Mouse (Mus musculus) midbrain, embryonic 12.5 days (tissue): ENCODE measurements at regions not wholly inside any gene's neighbourhood (a gene's known extent, or its start where the extent isn't known, plus 50 kb on each side); places are given as distances from the start of the nearest gene placed in this dataset.

Source experiments
- ATAC-seq: fragments of 200-750 bp; cut with Nextera tagmentation; 2 replicates; pipeline ENCODE4 v1.8.0; 2017; ENCODE audit warnings: low read depth, moderate TSS enrichment, moderate library complexity; ENCODE audit not compliant: low FRiP score
- H3K27ac ChIP-seq: fragments of 300-500 bp; sonication (generic); replicated peaks from 2 replicates; pipeline ENCODE4 v1.5.1; 2016; ENCODE audit warnings: mild to moderate bottlenecking
- H3K27me3 ChIP-seq: fragments of 300-500 bp; sonication (generic); 2 replicates; pipeline ENCODE4 v1.6.1; 2016; ENCODE audit warnings: mild to moderate bottlenecking
- H3K36me3 ChIP-seq: fragments of 300-500 bp; sonication (generic); 2 replicates; pipeline ENCODE4 v1.6.1; 2016
- H3K4me1 ChIP-seq: fragments of 300-500 bp; sonication (generic); 2 replicates; pipeline ENCODE4 v1.6.1; 2016
- H3K4me2 ChIP-seq: fragments of 300-500 bp; sonication (generic); replicated peaks from 2 replicates; pipeline ENCODE4 v1.6.1; 2016; ENCODE audit warnings: mild to moderate bottlenecking, moderate library complexity
- H3K4me3 ChIP-seq: fragments of 300-500 bp; sonication (generic); 2 replicates; pipeline ENCODE4 v1.5.1; 2016; ENCODE audit warnings: mild to moderate bottlenecking
- H3K9ac ChIP-seq: fragments of 300-500 bp; sonication (generic); replicated peaks from 2 replicates; pipeline ENCODE4 v1.6.1; 2016; ENCODE audit warnings: mild to moderate bottlenecking, moderate library complexity
- H3K9me3 ChIP-seq: fragments of 300-500 bp; sonication (generic); 2 replicates; pipeline ENCODE4 v1.6.1; 2016; ENCODE audit warnings: mild to moderate bottlenecking
- WGBS: fragments of 180-500 bp; shearing (Covaris S2); methylation state at CpG from one replicate; pipeline ENCODE4 v1.1.7; 2016; 5-methylcytosine and 5-hydroxymethylcytosine counted together

DNA sequence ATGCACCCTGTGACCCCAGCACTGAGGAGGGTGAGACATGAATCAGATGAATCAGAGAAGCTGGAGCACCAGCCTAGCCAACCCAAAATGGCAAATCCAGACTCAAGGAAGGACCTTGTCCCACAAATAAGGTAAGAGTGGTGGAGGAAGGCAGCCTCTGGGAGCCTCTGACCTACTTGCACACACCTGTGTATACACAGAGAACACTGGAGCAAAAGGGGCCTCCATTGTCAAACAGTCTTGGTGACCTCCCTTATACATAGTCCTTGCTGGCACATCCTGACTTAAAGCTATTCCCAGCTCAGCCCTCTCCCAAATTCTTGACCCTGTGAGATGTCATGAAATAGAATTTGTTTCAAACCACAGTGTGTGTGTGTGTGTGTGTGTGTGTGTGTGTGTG, 57.1 kb downstream of the Inhbb start:
- H3K27ac ChIP-seq, result no peak overlapping the region
- no peaks in the 10 kb centered on the region for H3K36me3 ChIP-seq
- H3K4me1 ChIP-seq, result no peaks in the 10 kb centered on the region
- no peaks in the 10 kb centered on the region for H3K27me3 ChIP-seq
- ATAC-seq, result no peak
- no peak overlapping the region for H3K9ac ChIP-seq
- H3K4me3 ChIP-seq, result no peak overlapping the region
- H3K9me3 ChIP-seq, result 0 out of 2 replicates have a peak, but pooled peaks cover 5% of the 10 kb centered on the region
- H3K4me2 ChIP-seq, result no peak overlapping the region

DNA sequence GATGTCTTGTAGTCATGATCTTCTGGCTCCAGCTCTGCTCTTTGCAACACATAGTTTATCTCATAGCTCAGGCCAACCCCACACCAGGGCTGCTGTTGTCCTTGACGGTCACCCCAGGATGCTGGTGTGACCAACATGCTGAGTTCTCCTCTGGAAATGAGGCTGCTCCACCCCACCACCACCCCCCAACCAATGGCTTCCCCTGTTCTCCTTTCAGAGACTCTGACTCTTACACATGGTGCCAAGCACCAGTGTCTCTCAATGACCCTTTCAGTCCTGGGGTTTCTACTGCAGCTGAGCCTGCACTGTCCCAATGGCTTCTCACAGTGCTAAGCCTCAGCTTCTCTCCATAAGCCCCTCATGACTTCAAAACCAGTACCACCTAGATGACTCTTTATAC, 64.0 kb downstream of the Inhbb start:
- Histone ChIP-seq H3K4me3 (no peak overlapping the region), H3K27ac (no peak overlapping the region), H3K9me3 (0 out of 2 replicates have a peak, but pooled peaks cover 5% of the 10 kb centered on the region), H3K36me3 (no peaks in the 10 kb centered on the region), H3K9ac (no peak overlapping the region), H3K4me2 (no peak overlapping the region), H3K4me1 (no peaks in the 10 kb centered on the region), H3K27me3 (no peaks in the 10 kb centered on the region)
- 68% methylated on average over 1 of the region's 1 CpGs for WGBS
- ATAC-seq, result no peak

DNA sequence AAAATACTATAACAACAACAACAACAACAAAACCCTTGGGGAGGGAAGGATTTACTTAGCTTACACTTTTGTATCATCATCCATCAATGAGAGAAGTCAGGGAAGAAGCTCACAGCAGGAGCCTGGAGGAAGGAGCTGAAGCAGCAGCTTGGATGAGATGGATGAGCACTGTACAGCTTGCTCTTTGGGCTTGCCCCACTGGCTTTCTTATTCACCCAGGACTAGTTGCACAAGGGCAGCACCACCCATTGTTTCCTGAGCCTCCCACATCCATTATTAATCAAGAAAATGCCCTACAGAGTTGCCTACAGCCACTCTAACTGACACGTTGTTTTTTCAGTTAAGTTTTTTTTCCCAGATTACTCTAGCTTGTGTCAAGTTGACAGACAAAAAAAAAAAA, 65.1 kb downstream of the Inhbb start:
- no peaks in the 10 kb centered on the region for H3K4me1 ChIP-seq
- no peak overlapping the region for H3K9ac ChIP-seq
- H3K36me3 ChIP-seq, result no peaks in the 10 kb centered on the region
- 45% methylated on average over 1 of the region's 1 CpGs for WGBS
- no peak overlapping the region for H3K27ac ChIP-seq
- H3K9me3 ChIP-seq, result no peaks in the 10 kb centered on the region
- H3K27me3 ChIP-seq, result no peaks in the 10 kb centered on the region
- ATAC-seq, result no peak
- no peak overlapping the region for H3K4me3 ChIP-seq
- H3K4me2 ChIP-seq, result no peak overlapping the region

DNA sequence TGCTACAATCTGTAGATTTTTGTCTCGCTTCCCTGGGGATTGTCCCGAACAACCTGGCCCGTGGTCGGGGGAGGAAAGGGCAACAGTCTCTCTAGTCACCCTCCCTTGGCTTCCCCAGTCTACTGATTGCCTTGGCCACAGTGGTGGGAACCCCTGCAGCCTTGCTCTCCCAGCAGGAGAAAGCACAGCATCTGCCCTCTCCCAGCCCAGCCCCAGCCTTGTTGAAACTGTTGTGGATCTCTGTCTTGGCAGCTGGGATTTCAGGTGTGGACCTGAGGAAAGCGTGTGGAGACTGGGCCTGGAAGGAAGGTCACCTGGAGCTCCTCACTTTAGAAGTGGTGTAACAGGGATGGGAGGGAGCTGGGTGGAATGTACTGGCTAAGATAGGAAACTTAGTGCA, 66.6 kb downstream of the Inhbb start:
- Histone ChIP-seq H3K4me3 (no peak overlapping the region), H3K36me3 (no peaks in the 10 kb centered on the region), H3K9ac (no peak overlapping the region), H3K27me3 (no peaks in the 10 kb centered on the region), H3K4me2 (no peak overlapping the region), H3K27ac (no peak overlapping the region), H3K9me3 (no peaks in the 10 kb centered on the region), H3K4me1 (no peaks in the 10 kb centered on the region)
- WGBS, result 79% methylated on average over 5 of the region's 5 CpGs
- ATAC-seq, result no peak

DNA sequence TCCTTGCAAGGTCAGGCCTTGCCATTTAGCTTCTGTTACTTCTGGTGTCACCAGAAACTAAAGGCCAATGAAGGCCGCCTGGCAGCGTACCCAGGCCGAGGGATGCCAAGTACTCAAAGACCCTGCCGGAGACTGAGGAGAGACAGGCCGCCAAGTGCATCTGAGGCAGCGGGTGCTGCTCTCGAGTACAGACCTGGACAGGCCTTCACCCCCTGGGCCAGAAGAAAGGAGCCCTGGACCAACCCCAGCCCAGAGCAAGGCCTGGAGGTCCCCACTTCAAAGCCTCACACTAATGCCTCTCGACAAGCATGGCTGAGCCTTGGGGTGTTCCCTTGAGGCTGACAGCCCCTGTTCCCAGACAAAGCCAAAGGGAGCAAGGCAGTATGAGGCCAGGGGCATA, 70.5 kb downstream of the Inhbb start:
- peaks cover 22% of the 10 kb centered on the region; the same call in 1 of the 2 replicates for H3K27me3 ChIP-seq
- H3K27ac ChIP-seq, result no peak overlapping the region
- H3K36me3 ChIP-seq, result no peaks in the 10 kb centered on the region
- no peaks in the 10 kb centered on the region for H3K9me3 ChIP-seq
- WGBS, result 87% methylated on average over 8 of the region's 8 CpGs
- H3K4me2 ChIP-seq, result no peak overlapping the region
- ATAC-seq, result no peak
- H3K9ac ChIP-seq, result no peak overlapping the region
- peaks cover 11% of the 10 kb centered on the region for H3K4me1 ChIP-seq
- H3K4me3 ChIP-seq, result no peak overlapping the region

DNA sequence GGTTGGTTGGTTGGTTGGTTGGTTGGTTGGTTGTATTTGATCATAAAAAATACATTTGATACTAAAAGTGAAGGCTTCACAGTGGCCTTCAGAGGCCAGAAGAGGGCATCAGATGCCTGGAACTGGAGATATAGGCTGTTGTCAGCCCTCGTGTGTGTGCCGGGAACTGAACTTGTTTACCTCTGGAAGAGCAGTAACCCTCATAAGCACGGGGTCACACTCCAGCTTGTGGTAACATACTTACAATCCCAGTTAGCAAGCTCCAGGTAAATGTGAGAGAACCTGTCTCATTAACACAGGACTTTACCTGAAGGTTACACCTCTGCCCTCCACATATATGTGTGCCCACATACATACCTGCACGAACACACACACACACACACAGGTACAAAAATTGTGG, 71.2 kb downstream of the Inhbb start:
- no peak overlapping the region for H3K4me3 ChIP-seq
- no peak overlapping the region for H3K4me2 ChIP-seq
- WGBS, result 96% methylated on average over 4 of the region's 4 CpGs
- H3K27ac ChIP-seq, result no peak overlapping the region
- no peaks in the 10 kb centered on the region for H3K9me3 ChIP-seq
- no peaks in the 10 kb centered on the region for H3K36me3 ChIP-seq
- no peak for ATAC-seq
- peaks cover 22% of the 10 kb centered on the region; the same call in 1 of the 2 replicates for H3K27me3 ChIP-seq
- H3K9ac ChIP-seq, result no peak overlapping the region
- H3K4me1 ChIP-seq, result peaks cover 11% of the 10 kb centered on the region

DNA sequence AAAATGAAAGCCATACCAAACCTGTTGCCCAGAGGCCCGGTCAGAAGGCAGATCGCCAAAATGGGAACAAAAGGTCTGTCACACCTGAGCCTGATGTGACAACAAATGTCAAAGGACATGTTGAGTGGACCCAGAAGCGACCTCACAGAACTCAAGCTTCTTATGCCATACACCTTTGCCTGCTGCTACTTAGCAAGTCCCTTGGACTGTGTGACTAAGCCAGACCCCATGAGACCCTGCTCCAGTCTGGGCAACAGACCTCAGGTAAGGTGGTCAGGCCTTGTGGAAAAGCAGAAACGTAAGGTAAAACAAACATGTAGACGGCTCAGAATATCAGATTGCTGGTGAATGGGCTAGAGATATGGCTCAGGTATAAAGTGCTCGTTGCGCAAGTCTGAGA, 71.8 kb downstream of the Inhbb start:
- no peaks in the 10 kb centered on the region for H3K9me3 ChIP-seq
- peaks cover 22% of the 10 kb centered on the region; the same call in 1 of the 2 replicates for H3K27me3 ChIP-seq
- no peak for ATAC-seq
- no peak overlapping the region for H3K4me2 ChIP-seq
- H3K9ac ChIP-seq, result no peak overlapping the region
- H3K36me3 ChIP-seq, result no peaks in the 10 kb centered on the region
- WGBS, result 93% methylated on average over 7 of the region's 7 CpGs
- no peak overlapping the region for H3K4me3 ChIP-seq
- H3K4me1 ChIP-seq, result peaks cover 11% of the 10 kb centered on the region
- H3K27ac ChIP-seq, result no peak overlapping the region

DNA sequence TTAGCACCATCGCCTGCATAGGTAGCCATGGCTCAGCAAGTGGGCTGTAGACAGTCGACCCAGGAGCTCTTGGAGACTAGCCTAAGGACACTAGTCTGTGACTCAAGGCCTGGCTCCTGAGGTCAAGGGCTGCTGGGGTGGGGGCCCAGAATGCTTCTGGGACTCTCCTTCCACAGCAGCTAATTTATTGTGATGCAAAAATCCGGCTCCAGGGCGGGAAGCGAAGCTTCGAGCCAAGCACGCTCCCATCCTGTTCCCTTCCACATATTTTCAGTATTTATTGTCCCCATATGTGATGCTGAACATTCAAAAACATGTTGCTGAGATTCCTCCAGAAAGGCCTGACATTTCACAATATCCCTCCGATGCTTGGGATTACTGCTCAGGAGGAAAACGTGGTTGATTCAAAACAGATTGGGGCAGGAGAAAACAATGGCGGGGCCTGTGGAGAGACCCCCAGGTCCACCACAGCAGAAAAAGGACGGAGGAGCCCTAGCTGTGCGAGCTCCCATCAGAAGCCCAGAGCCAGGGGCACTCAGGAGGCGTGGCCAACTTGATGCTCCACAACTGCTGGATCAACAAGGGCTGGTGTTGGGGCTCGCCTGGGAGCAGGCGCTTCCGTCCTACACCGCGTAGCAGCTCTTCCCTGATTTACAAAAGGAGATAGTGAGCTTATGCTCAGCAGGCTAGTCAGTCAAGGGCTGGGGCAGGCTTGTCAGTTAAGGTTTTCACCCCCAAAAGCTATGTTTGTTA, 73.4 kb downstream of the Inhbb start:
- Histone ChIP-seq H3K27ac (no peak overlapping the region), H3K9me3 (no peaks in the 10 kb centered on the region), H3K4me1 (peaks cover 11% of the 10 kb centered on the region), H3K36me3 (no peaks in the 10 kb centered on the region), H3K4me3 (no peak overlapping the region), H3K4me2 (peak overlapping the region; percentile 26), H3K9ac (no peak overlapping the region), H3K27me3 (peaks cover 22% of the 10 kb centered on the region; the same call in 1 of the 2 replicates)
- peak; percentile 55 for ATAC-seq
- whole genome bisulfite sequencing, result 14% methylated on average over 18 of the region's 18 CpGs

DNA sequence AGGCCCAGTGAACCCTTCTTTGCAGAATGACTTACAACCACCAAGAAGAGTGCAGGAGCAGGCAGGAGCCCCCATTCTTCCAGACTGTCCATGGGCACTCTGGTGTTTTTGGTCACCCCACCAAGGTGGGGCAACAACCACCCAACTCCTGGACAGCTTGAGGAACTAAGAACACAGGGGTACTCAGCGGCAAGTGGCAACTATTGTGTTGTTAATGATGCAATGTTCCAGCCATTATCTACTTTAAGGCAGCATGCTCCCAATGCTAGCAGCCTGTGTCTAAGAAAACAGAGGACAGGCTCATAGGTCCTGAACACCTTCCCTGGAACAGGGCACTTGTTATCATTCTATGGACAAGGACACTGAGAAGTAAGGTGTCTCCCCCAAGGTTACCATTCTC, 74.3 kb downstream of the Inhbb start:
- Histone ChIP-seq H3K27me3 (peaks cover 22% of the 10 kb centered on the region; the same call in 1 of the 2 replicates), H3K4me3 (no peak overlapping the region), H3K4me2 (no peak overlapping the region), H3K9ac (no peak overlapping the region), H3K27ac (no peak overlapping the region), H3K36me3 (no peaks in the 10 kb centered on the region), H3K4me1 (peaks cover 11% of the 10 kb centered on the region), H3K9me3 (no peaks in the 10 kb centered on the region)
- 78% methylated on average over 1 of the region's 1 CpGs for WGBS
- no peak for ATAC-seq

DNA sequence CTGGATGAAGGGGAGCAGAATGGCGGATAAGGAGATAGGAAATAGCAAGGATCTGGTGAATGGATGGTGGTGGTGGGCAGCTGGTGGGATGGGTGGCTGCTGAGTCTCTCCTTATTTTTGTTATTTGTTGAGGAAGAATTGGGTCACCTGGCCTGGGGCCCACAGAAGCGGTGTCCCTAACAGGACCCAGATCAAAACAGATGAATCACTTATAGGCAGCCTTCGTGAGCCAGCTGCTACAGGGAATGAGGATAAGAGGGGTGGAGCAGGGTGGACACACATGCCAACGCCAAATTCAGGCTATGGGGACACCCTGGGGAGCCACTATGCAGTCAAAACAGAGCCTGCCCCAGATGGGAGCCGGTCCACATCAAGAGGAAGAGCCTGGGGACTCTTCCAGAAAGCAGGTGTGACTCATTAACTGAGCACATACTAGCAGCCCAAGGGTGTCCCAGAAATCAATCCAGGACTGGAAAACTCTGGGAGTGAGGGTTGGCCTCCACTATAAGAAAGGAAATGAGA, 75.4 kb downstream of the Inhbb start:
- H3K4me3 ChIP-seq, result no peak overlapping the region
- no peaks in the 10 kb centered on the region for H3K9me3 ChIP-seq
- peaks cover 22% of the 10 kb centered on the region; the same call in 1 of the 2 replicates for H3K27me3 ChIP-seq
- no peak overlapping the region for H3K9ac ChIP-seq
- WGBS, result 83% methylated on average over 5 of the region's 5 CpGs
- peaks cover 11% of the 10 kb centered on the region for H3K4me1 ChIP-seq
- no peak for ATAC-seq
- H3K27ac ChIP-seq, result no peak overlapping the region
- no peak overlapping the region for H3K4me2 ChIP-seq
- no peaks in the 10 kb centered on the region for H3K36me3 ChIP-seq

DNA sequence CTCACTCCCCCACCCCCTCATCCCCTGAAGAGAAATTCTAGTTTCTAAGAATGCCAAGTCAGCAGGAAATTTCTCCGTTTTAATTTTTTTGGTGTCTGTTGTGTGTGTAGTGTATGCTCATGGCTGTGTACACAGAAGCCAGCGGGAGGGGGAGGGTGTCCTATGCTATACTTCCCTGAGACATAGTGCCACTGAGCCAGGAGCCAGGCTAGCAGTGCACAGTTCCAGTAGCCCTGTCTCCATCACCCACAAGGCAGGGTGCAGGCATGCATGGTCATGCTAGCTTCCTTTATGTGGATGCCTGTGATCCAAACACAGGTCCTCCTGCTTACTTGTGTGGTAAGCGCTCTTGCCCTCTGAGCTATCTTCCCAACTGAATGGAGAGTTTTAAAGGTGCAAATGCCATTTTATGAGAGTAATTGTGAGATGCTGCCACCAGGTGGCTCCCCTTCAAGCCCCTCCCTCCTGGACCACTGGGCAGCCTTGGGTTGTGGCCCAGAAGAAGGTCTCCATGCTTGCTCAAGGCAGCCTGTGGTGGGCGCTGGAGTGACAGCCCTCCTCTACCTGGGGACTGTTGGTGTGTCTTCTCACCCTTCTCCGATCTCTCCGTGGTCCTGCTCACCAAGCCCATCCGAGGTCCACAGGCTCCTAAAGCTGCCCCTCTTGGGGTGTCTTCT, 76.8 kb downstream of the Inhbb start:
- H3K27ac ChIP-seq, result no peak overlapping the region
- no peak overlapping the region for H3K4me2 ChIP-seq
- 57% methylated on average over 7 of the region's 7 CpGs for WGBS

DNA sequence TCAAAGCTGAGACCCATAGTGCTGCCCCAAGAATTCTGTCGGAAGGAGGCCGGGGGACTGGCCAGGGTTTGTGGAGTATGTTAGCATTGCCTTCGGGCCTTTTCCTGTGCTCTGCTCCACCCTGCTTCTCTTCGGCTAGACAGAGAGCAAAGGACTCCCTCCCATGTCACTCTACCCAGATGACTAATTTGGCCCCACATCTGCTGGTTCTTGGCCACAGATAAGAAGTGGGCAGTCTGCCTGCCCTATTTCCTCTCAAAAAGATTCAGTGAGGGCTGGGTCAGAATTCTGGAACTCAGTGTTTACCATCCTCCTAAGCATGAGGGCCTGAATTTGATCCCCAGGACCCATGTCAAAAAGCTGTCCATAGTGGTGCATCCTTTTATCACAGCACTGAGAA, 78.0 kb downstream of the Inhbb start:
- H3K27me3 ChIP-seq, result peaks cover 16% of the 10 kb centered on the region; the same call in 1 of the 2 replicates
- no peak overlapping the region for H3K4me3 ChIP-seq
- ATAC-seq, result no peak
- H3K9ac ChIP-seq, result no peak overlapping the region
- no peaks in the 10 kb centered on the region for H3K36me3 ChIP-seq
- H3K4me2 ChIP-seq, result no peak overlapping the region
- no peak overlapping the region for H3K27ac ChIP-seq
- WGBS, result 90% methylated on average over 4 of the region's 4 CpGs
- H3K9me3 ChIP-seq, result no peaks in the 10 kb centered on the region
- H3K4me1 ChIP-seq, result peaks cover 8% of the 10 kb centered on the region

More for the DNA sequence above, 76.8 kb downstream of the Inhbb start:
- Histone ChIP-seq H3K36me3 (no peaks in the 10 kb centered on the region), H3K4me3 (no peak overlapping the region), H3K9ac (no peak overlapping the region), H3K9me3 (no peaks in the 10 kb centered on the region), H3K4me1 (peaks cover 11% of the 10 kb centered on the region), H3K27me3 (peaks cover 22% of the 10 kb centered on the region; the same call in 1 of the 2 replicates)
- ATAC-seq, result peak; percentile 38; the same call in 1 of the 2 replicates
